Mouse (Mus musculus): Measurements from ENCODE around the gene Ikzf2.

The Ikzf2 gene

DNA sequence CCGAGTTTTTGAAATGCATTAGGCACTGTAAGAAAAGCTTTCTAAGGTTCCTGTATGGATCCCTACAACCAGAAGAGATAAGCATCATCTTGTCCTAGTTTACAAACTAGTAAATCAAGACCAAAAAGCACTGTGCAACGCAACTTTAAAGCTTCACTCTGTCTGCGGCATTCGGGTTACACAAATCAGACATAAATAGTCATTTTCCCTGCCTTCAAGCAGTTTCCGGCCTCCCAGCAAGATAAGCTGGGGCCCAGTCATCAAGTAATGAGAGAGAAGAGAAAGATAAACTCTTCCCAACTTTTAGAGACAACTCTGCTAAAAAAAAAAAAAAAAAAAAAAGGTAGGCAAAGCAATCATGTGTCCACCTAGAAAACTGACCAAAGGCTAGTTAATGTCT lies 19.6 kb downstream of the Ikzf2 start:
- DNase-seq (ENCODE audit: low read depth, low spot score) = no peak

DNA sequence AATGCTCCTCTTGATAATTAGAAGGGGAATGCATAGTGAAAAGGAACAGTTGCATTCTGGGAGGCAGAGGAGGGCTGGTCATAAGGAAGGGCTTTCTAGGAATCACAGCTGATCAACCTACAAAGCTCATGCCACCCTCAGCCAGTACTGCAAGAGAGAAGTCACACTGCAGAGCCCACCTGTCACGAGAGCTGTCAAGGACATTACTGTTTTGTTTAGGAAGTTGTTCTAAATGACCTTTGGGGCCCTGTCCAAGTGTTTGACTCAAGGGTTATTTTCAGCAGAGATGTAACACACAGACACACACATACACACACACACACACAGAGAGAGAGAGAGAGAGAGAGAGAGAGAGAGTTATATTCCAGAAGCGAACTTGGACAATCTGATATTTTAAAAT lies 27.3 kb downstream of the Ikzf2 start:
- no peak for DNase-seq (ENCODE audit: low read depth, low spot score)

DNA sequence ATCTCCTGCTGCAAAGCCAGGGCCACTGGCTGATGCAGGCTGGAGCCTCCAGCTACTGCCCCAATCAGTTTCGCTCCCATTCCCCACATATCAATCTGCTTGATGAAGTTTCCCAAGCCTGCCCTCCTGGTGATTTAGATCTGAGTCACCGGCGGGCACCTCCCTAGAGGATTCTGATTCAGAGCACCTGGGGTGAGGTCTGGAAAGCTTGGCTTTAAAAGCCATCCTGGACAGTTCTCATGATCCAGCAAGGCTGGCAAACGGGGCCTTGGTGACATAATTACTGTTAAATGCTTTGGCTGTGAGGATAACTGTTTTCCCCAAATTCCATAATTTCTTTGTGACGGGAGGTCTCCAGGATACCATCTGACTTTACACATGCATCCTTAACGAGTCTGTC lies 29.0 kb downstream of the Ikzf2 start:
- no peak for DNase-seq (ENCODE audit: low read depth, low spot score)

DNA sequence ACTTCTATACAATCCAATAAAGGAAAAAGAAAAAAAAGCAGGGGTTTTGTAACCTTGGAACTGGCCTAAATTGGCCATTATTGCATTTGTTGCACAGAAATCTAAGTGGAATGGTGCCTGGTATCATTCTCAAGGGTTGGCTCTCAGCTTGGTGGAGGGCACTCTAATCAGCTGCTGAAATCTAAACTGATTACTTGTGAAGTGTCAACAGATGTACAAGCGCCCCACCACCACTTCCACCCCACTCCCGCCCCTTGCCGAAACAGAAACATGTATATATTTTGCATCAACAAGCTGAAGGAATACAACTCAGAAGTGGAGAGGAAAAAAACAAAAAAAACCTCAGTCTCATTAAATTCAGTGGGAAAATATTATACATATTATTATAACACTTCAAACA lies 29.6 kb downstream of the Ikzf2 start:
- no peak for DNase-seq (ENCODE audit: low read depth, low spot score)

DNA sequence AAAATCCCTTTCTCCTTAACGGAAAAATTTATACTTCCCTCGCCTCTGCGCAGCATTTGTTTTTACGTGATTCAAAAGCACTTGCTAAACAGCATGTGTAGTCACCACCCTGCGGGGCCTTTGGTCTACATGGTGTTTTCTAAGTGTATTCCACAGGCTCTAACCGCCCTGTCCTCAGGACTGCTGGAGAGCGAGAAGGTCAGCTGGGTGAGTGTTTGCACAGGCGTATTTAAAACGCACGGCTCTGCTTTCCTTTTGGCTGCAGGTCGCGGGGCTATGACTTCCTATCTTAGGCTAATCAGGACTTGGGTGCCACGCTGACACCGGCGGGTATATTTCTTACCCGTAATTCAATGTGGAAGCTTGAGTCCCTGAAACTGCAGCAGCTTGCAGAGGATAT lies 30.1 kb downstream of the Ikzf2 start:
- DNase-seq (ENCODE audit: low read depth, low spot score) = no peak

DNA sequence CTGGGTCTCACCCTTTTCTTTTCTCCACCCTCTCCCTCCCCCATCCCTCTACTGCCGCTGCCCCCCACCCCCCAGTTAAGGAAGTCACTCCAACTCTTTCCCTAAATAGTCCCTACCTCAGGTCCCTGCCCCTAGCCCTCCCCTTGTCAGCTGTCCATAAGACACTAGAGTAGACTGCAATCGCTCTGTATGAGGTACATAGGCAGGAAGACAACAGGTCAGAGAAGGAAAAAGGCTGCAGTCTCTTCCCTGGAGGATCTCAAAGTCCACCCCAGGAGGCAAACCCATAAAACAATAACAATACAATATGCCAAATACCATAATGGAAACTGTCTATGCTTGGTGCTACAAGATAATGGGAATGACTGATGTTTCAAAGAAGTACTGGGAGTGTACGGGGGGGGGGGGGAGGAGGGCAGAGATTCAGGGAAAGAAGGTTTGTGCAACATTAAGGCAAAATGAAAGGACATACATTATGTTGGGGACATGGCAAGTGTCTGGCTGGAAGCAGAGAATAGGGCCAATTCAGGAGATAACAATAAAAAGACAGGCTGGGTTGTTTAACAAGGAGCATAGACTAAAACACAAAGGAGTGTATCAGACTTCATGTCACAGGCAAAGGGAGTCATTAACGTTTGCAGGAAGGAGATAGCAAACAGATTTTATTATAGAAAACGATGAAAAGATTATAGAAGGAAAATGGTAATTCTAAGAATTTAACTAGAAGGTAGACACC lies 30.8 kb downstream of the Ikzf2 start:
- DNase-seq (ENCODE audit: low read depth, low spot score) = no peak

DNA sequence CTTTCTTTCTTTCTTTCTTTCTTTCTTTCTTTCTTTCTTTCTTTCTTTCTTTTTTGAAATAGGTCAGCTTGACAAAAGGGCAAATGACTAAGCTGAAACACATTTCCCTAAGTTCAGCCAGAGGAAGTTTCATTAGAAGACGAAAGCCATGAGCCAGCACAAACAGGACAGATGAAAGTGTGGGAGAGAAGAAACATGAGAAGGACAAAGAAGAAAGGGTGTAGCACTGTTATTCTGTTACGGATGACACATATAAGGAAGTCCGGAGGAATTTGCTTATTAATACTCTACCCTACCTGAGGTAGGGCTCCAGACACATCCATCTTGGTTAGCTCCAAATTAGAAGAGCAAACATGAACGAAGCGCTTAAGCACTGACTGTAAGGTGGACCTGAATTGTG lies 31.7 kb downstream of the Ikzf2 start:
- no peak for DNase-seq (ENCODE audit: low read depth, low spot score)

DNA sequence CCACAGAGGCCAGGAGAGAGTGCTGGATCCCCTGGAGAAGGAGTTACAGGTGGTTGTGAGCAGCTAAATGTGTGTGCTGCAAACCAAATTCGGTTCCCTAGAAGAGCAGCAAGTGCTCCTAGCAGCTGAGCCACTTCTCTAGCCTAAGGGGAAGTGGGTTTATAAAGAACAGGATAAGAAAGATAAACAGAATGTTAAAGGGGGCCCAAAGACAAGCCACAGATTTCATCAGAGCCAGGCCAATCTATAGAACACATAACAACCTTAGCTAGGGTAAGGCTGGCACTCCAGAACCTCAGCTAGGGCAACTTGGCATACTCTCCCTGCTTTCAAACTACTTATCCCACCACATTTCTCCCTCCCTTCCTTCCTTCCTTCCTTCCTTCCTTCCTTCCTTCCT lies 32.1 kb downstream of the Ikzf2 start:
- DNase-seq (ENCODE audit: low read depth, low spot score) = no peak

DNA sequence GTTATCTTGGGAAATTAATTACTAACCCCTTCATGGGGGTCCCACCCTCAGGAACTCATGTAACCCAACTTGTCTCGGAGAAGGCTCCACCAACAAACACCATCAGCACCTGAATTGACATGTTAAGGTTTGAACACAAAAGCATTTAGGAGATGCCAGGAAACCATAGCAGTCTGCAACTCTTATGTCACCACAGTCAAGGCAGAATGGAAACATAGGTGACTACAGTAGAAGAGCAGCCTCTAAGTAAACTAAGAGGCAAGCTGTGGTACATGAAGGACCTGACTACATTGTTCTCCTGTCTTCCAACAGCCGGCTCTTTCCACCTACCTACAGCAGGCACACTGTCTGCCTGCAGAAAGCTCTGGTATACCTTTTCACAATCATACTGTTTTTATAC lies 33.6 kb downstream of the Ikzf2 start:
- DNase-seq (ENCODE audit: low read depth, low spot score) = no peak

DNA sequence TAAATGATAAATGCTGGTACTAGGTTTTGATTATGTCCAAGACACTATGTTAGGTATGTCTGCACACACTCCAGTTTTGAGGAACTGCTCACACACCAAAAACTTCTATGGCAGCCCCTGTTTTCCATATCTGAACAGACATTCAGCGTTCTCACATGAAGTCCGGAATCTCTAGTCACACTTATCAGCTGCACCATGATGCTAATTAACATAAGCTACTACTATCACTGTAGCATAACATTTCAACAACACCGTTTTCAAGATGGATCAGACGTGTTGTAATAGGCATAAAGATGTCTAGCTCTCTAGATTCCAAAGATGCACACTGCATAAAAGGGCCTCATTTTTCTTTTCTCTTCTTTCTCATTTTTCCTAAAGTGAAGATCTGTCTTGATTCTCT lies 43.9 kb downstream of the Ikzf2 start:
- no peak for DNase-seq (ENCODE audit: low read depth, low spot score)

DNA sequence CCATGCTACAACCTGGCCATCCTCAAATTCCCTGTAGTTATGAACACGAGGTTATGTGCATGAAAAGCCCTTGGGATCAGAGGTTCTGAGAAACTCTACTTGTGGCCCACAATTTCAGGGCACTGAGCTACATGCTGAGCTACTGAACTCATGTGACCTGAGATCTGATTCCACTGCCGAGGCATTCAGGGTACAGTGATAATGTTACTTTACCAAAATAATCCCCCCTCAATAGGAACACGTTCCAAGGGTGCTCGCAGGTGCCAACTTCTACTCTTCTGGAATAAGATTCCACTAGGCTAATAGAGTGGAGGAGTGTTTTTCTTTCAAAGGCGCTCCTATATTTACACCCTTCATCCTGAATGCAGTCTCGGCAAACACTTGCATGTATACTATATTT lies 45.1 kb downstream of the Ikzf2 start:
- DNase-seq (ENCODE audit: low read depth, low spot score) = no peak

DNA sequence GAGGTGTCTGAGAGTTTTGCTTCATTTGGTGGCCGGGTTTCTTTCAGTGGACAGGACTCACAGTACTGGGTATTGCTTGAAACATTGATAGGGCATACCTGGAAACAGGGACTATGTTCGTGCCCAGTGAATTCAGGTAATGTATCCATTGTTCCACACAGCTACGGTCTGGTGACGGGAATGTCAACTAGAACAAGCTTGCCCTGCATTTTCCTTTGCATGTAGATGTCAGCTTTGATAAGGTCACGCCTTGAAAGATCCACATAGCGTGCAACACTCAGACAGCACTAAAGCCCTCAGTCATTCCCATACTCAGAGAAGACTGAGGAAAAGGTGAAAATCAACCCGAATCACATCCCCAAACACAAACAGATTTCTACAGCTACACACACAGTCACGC lies 48.7 kb downstream of the Ikzf2 start:
- no peak for DNase-seq (ENCODE audit: low read depth, low spot score)

DNA sequence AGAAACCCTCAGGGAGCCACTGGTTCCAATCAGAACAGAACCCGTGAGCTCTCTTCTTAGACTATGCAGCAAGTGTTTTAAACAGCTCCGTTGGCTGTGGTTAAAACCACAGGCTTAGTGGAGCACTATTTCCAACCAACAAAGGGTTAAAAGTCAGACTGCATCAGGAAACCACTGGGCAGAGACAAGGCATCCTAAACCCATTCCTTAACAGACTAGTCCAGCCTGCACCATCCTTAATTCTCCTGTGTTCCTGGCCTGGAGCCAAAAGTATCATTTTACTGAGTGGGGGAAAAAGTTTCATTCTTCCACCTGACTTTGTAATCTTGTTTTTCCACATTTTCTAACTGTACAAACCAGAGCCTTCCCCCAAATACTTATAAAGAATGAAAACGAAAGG lies 49.1 kb downstream of the Ikzf2 start:
- no peak for DNase-seq (ENCODE audit: low read depth, low spot score)

DNA sequence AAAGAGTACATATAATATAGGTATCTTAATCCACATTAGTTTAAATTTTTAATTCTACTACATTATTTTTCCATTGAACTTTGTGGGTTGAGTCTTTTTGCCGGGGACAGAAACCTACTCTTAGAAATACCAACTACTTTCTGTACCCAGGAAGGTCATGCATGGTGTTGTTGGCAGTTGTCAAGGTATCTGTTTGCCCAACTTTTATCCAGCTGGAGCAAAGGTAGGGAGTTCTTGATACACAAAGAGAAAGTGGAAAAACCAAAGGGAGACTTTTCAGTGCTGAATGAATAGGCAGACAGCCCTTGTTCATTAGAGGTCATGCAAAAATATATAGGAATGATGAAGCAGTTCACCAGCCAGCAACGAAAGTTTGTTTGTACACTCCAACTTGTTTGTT lies 52.8 kb downstream of the Ikzf2 start:
- DNase-seq (ENCODE audit: low read depth, low spot score) = no peak

DNA sequence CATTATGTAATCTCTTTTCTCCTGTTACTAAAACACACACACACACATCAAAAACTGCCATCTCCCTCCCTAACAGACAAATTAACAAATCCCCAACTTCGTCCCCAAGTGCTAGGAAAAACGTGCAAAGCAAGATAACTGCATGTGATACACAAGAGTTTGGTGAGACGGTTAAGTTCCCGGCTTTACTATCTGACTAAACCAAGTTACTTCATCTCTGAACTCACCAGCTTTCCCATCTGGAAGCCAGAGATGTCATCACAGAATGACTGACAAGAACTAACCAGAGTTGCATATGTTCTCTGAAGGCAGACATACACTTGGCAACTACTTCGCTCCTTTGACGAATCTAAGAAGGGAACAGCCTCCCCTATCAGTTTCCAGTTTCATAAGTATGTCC lies 56.5 kb downstream of the Ikzf2 start:
- DNase-seq (ENCODE audit: low read depth, low spot score) = no peak

DNA sequence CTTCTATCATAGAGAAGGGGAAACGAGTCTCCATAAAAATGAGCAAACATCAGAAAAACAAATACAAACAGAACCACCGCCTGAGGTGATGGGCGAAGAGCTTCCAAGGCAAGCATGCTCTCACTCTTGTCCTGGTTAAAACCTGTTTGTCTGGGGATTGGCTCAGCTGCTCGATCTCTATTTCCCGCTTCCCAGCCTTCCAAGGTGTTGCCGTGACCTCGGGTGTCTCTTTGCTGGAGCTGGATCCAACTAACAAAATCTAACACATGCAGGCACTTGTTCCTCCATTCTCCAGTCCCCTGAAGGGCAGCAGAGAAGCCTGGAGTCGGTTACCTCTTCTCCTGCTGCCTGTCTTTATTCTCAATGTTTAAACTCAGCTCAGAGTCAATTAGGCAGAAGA lies 57.5 kb downstream of the Ikzf2 start:
- DNase-seq (ENCODE audit: low read depth, low spot score) = no peak

DNA sequence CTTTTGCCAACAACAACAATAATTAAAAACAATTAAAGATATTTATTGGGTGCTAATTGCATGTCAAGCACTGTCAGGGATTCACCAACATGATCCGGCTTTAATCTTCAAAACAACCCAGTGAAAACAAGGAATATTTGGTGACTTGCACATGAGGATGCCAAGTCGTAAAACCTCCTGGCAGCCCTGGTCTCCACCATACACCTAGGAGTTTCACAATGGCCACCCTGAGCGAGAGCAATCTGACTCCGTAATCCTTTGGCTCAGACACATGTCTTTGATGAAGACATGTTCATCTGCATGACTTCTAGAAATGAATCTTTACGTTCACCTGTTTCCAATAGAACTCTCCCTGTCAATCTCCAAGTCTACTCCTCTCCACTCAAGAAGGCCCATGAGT lies 75.0 kb downstream of the Ikzf2 start:
- no peak for DNase-seq (ENCODE audit: low read depth, low spot score)

DNA sequence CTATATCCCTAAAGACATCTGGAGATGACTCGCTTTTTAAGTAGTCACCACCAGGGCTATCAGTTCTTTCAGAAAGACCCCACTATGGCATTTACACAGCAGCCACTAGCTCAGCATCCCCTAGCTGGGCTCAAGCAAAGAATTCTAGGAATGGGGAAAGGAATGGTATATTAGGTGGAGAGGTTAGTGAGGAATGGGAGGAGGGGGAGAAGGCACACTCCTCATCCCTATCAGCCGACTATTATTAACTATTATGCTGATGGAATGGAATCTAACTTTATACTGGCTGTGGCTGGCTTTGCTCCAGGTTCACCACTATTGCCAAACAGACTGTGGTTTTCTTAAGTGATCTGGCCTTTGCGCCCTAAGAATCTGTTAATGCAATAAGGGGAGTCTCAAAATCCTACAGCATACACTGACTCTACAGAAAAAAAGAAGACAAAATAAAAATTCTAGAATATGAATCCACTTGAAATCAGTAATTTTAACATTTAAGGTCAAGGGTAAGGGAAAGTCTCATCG lies 75.8 kb downstream of the Ikzf2 start:
- DNase-seq (ENCODE audit: low read depth, low spot score) = no peak

DNA sequence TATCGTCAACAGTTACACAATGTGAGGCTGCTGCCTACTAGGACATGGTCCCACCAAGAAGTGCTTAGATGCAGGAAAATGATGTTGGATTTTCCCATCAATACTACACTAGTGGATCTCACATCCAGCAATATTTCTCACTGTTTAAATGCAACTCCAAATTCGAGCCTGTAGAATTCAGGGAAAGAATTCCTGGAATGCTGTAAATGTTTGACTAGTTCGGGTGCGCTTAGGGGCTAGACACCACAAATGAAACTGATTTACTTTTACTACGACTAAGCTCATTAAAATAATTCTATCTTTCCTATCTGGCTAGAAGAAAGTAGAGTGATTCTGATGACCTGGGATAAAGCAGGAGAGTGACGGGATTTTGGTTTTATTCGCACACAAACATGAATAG lies 76.3 kb downstream of the Ikzf2 start:
- no peak for DNase-seq (ENCODE audit: low read depth, low spot score)

DNA sequence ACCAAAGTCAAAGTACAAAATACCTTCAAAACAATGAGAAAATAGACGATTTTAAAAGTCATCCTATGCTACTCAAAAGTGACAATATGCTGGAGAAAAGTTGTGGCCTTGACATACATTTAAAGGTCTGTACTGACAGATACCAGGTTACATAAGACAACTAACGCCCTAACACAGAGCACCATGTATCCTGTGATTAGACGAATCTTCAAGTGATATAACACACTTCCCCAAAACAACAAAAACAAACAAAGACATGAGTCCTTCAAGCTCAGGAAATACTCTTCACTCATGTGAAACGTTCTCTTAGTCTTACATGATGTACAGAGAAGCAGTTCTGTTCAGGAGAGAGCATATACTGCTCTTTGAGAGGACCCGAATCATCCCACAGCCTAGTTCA lies 78.2 kb downstream of the Ikzf2 start:
- DNase-seq (ENCODE audit: low read depth, low spot score) = no peak

DNA sequence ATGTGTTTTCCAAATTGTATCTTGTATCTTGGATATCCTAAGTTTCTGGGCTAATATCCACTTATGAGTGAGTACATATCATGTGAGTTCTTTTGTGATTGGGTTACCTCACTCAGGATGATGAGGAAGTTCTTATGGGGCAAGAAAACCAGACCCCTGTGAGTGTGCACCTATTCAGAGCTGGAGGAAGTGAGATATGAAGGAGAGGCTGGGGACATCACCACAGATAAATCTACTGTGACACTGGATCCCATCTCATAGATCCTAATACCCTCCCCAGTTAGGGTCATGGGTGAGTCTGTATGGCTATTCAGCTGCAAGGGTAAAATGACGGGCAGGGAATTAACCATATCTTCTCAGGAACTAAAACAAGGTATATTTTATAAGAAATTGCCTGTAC lies 80.2 kb downstream of the Ikzf2 start:
- no peak for DNase-seq (ENCODE audit: low read depth, low spot score)

DNA sequence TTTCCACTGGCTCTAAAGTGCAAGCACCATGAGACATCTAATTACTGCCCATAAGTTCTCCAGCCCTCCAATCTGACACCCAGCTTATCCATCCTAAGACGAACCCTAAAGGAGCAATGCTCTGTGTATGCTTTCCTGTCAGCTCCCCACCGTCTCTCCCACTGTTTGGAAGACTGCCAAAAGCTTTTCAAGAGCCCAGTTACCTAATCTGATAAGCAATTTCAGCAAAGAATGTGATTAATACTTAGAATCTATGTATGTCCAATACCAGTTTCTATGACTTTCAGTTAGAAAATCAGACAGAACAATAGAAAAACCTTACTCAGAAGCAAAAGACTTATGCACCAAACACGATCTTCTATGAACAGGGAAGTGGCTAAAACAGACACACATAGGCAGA lies 82.8 kb downstream of the Ikzf2 start:
- no peak for DNase-seq (ENCODE audit: low read depth, low spot score)

DNA sequence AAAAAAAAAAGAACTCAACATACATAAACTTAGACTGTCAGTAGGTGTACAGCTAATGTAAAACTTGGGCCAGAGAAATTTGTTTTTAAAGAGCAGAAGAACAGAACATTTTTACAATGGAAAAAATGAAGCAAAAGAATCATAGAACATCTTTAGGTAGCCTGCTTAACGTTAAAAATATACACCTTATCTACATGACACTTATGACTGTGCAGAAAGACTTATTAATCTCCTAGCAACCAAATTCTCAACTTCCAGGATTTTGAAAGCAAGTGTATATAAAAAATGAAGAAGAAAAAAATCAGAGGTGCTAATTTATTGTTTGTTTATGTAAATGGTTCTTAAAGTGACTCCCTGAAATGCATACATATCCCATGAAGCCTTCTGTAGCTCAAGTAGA lies 86.1 kb downstream of the Ikzf2 start:
- no peak for DNase-seq (ENCODE audit: low read depth, low spot score)
